Mouse (Mus musculus): ENCODE results near the gene Clk1. TPM values are rescaled to one million over a fixed set of nuclear protein-coding genes. Genes with fewer than 3 reads are reported as not detected.

Gene Clk1
- polyA plus RNA-seq, 1 experiment from 2014 or later, result 157 TPM

GRCm38 (mm10) chr1:58415442-58415841, 8.4 kb downstream of the Clk1 start:
- no peak overlapping the region for H3K27ac ChIP-seq (ENCODE audit: low read depth, low read length)
- H3K36me3 ChIP-seq (ENCODE audit: control insufficient read depth, insufficient read depth, low read length), result peaks cover 63% of the 10 kb centered on the region
- H3K4me3 ChIP-seq (ENCODE audit: low read depth, low read length), result no peak overlapping the region

GRCm38 (mm10) chr1:58410776-58411175, 13.1 kb downstream of the Clk1 start:
- Histone ChIP-seq H3K4me1 (ENCODE audit: control insufficient read depth, insufficient read depth, low read length) (no peaks in the 10 kb centered on the region), H3K4me2 (no peak overlapping the region), H3K9me3 (ENCODE audit: control insufficient read depth, low read length) (no peaks in the 10 kb centered on the region), H3K9ac (ENCODE audit: low read length) (no peak overlapping the region), H3K36me3 (ENCODE audit: control insufficient read depth, insufficient read depth, low read length) (peaks cover 36% of the 10 kb centered on the region), H3K27me3 (ENCODE audit: control insufficient read depth, insufficient read depth, low read length) (no peaks in the 10 kb centered on the region), H3K27ac (ENCODE audit: low read depth, low read length) (no peak overlapping the region), H3K4me3 (ENCODE audit: low read depth, low read length) (no peak overlapping the region)
- ATAC-seq (ENCODE audit: low FRiP score), result no peak
- 94% methylated on average over 7 of the region's 7 CpGs for WGBS
- DNase-seq (ENCODE audit: low spot score, missing footprints), result peak; percentile 84

More at GRCm38 (mm10) chr1:58415442-58415841, 8.4 kb downstream of the Clk1 start:
- WGBS, result 37% methylated on average over 1 of the region's 1 CpGs
- H3K4me2 ChIP-seq, result no peak overlapping the region
- no peak overlapping the region for H3K9ac ChIP-seq (ENCODE audit: low read length)
- H3K4me1 ChIP-seq (ENCODE audit: control insufficient read depth, insufficient read depth, low read length), result no peaks in the 10 kb centered on the region
- no peaks in the 10 kb centered on the region for H3K9me3 ChIP-seq (ENCODE audit: control insufficient read depth, low read length)
- ATAC-seq (ENCODE audit: low FRiP score), result no peak
- peak; percentile 88 for DNase-seq (ENCODE audit: low spot score, missing footprints)
- no peaks in the 10 kb centered on the region for H3K27me3 ChIP-seq (ENCODE audit: control insufficient read depth, insufficient read depth, low read length)

GRCm38 (mm10) chr1:58410198-58410588, 13.7 kb downstream of the Clk1 start:
- Histone ChIP-seq H3K27ac (ENCODE audit: low read depth, low read length) (no peak overlapping the region), H3K4me1 (ENCODE audit: control insufficient read depth, insufficient read depth, low read length) (no peaks in the 10 kb centered on the region), H3K9ac (ENCODE audit: low read length) (no peak overlapping the region), H3K27me3 (ENCODE audit: control insufficient read depth, insufficient read depth, low read length) (no peaks in the 10 kb centered on the region), H3K36me3 (ENCODE audit: control insufficient read depth, insufficient read depth, low read length) (peaks cover 35% of the 10 kb centered on the region), H3K9me3 (ENCODE audit: control insufficient read depth, low read length) (no peaks in the 10 kb centered on the region), H3K4me3 (ENCODE audit: low read depth, low read length) (no peak overlapping the region), H3K4me2 (no peak overlapping the region)
- 86% methylated on average over 3 of the region's 3 CpGs for WGBS
- no peak for ATAC-seq (ENCODE audit: low FRiP score)
- DNase-seq (ENCODE audit: low spot score, missing footprints), result peak; percentile 79

- Histone ChIP-seq H3K4me2 (no peak overlapping the region), H3K4me3 (ENCODE audit: low read depth, low read length) (no peak overlapping the region), H3K4me1 (ENCODE audit: control insufficient read depth, insufficient read depth, low read length) (no peaks in the 10 kb centered on the region), H3K9me3 (ENCODE audit: control insufficient read depth, low read length) (no peaks in the 10 kb centered on the region), H3K27me3 (ENCODE audit: control insufficient read depth, insufficient read depth, low read length) (no peaks in the 10 kb centered on the region), H3K9ac (ENCODE audit: low read length) (no peak overlapping the region), H3K36me3 (ENCODE audit: control insufficient read depth, insufficient read depth, low read length) (peaks cover 33% of the 10 kb centered on the region), H3K27ac (ENCODE audit: low read depth, low read length) (no peak overlapping the region)
- no peak for ATAC-seq (ENCODE audit: low FRiP score)
- WGBS, result 77% methylated on average over 5 of the region's 5 CpGs
- DNase-seq (ENCODE audit: low spot score, missing footprints), result peak; percentile 81
Measured at GRCm38 (mm10) chr1:58409553-58410197, 14.2 kb downstream of the Clk1 start.

GRCm38 (mm10) chr1:58408141-58408540, 15.7 kb downstream of the Clk1 start:
- H3K9ac ChIP-seq (ENCODE audit: low read length), result no peak overlapping the region
- H3K4me3 ChIP-seq (ENCODE audit: low read depth, low read length), result no peak overlapping the region
- no peaks in the 10 kb centered on the region for H3K4me1 ChIP-seq (ENCODE audit: control insufficient read depth, insufficient read depth, low read length)
- peaks cover 31% of the 10 kb centered on the region for H3K36me3 ChIP-seq (ENCODE audit: control insufficient read depth, insufficient read depth, low read length)
- H3K9me3 ChIP-seq (ENCODE audit: control insufficient read depth, low read length), result no peaks in the 10 kb centered on the region
- H3K27me3 ChIP-seq (ENCODE audit: control insufficient read depth, insufficient read depth, low read length), result no peaks in the 10 kb centered on the region
- H3K27ac ChIP-seq (ENCODE audit: low read depth, low read length), result no peak overlapping the region
- no peak overlapping the region for H3K4me2 ChIP-seq
- no peak for ATAC-seq (ENCODE audit: low FRiP score)
- peak; percentile 83 for DNase-seq (ENCODE audit: low spot score, missing footprints)
- 84% methylated on average over 6 of the region's 6 CpGs for WGBS

DNA sequence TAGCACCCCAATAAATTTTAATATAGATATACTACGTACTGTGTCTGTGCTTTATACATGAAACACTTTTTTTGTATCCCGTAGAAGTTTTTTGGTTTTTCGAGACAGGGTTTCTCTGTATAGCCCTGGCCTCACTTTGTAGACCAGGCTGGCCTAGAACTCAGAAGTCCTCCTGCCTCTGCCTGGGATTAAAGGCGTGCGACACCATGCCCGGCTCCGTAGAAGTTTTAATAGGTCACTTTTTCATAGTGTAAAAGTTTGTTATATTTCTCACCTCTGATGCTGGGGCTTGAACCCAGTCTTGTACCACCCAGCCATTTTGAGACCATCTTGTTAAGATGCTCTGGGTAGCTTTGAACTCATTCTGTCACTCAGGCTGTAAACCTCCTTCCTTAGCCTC, 16.5 kb downstream of the Clk1 start:
- DNase-seq (ENCODE audit: low spot score, missing footprints) (no peak), ATAC-seq (ENCODE audit: low FRiP score) (no peak)
- H3K4me1 ChIP-seq (ENCODE audit: control insufficient read depth, insufficient read depth, low read length), result no peaks in the 10 kb centered on the region
- 96% methylated on average over 7 of the region's 7 CpGs for WGBS
- no peak overlapping the region for H3K9ac ChIP-seq (ENCODE audit: low read length)
- no peak overlapping the region for H3K4me3 ChIP-seq (ENCODE audit: low read depth, low read length)
- no peak overlapping the region for H3K27ac ChIP-seq (ENCODE audit: low read depth, low read length)
- H3K36me3 ChIP-seq (ENCODE audit: control insufficient read depth, insufficient read depth, low read length), result peaks cover 32% of the 10 kb centered on the region
- H3K4me2 ChIP-seq, result no peak overlapping the region
- no peaks in the 10 kb centered on the region for H3K27me3 ChIP-seq (ENCODE audit: control insufficient read depth, insufficient read depth, low read length)
- H3K9me3 ChIP-seq (ENCODE audit: control insufficient read depth, low read length), result no peaks in the 10 kb centered on the region

- no peak overlapping the region for H3K27ac ChIP-seq (ENCODE audit: low read depth, low read length)
- H3K4me1 ChIP-seq (ENCODE audit: control insufficient read depth, insufficient read depth, low read length), result no peaks in the 10 kb centered on the region
- H3K9ac ChIP-seq (ENCODE audit: low read length), result no peak overlapping the region
- no peaks in the 10 kb centered on the region for H3K9me3 ChIP-seq (ENCODE audit: control insufficient read depth, low read length)
- H3K36me3 ChIP-seq (ENCODE audit: control insufficient read depth, insufficient read depth, low read length), result peaks cover 41% of the 10 kb centered on the region
- ATAC-seq (ENCODE audit: low FRiP score), result no peak
- H3K4me2 ChIP-seq, result no peak overlapping the region
- no peak overlapping the region for H3K4me3 ChIP-seq (ENCODE audit: low read depth, low read length)
- WGBS, result 96% methylated on average over 5 of the region's 5 CpGs
- H3K27me3 ChIP-seq (ENCODE audit: control insufficient read depth, insufficient read depth, low read length), result no peaks in the 10 kb centered on the region
- peak; percentile 81 for DNase-seq (ENCODE audit: low spot score, missing footprints)
Measured at GRCm38 (mm10) chr1:58403745-58404144, 20.1 kb downstream of the Clk1 start.

GRCm38 (mm10) chr1:58401396-58401795, 22.5 kb downstream of the Clk1 start:
- H3K4me3 ChIP-seq (ENCODE audit: low read depth, low read length), result no peak overlapping the region
- DNase-seq (ENCODE audit: low spot score, missing footprints), result peak; percentile 81
- ATAC-seq (ENCODE audit: low FRiP score), result no peak
- H3K4me2 ChIP-seq, result no peak overlapping the region
- H3K36me3 ChIP-seq (ENCODE audit: control insufficient read depth, insufficient read depth, low read length), result peaks cover 43% of the 10 kb centered on the region
- H3K4me1 ChIP-seq (ENCODE audit: control insufficient read depth, insufficient read depth, low read length), result no peaks in the 10 kb centered on the region
- no peak overlapping the region for H3K27ac ChIP-seq (ENCODE audit: low read depth, low read length)
- 93% methylated on average over 6 of the region's 6 CpGs for WGBS
- H3K9me3 ChIP-seq (ENCODE audit: control insufficient read depth, low read length), result no peaks in the 10 kb centered on the region
- no peaks in the 10 kb centered on the region for H3K27me3 ChIP-seq (ENCODE audit: control insufficient read depth, insufficient read depth, low read length)
- no peak overlapping the region for H3K9ac ChIP-seq (ENCODE audit: low read length)

GRCm38 (mm10) chr1:58397731-58398130, 26.1 kb downstream of the Clk1 start:
- 92% methylated on average over 6 of the region's 6 CpGs for WGBS
- H3K36me3 ChIP-seq (ENCODE audit: control insufficient read depth, insufficient read depth, low read length), result peaks cover 34% of the 10 kb centered on the region

More at GRCm38 (mm10) chr1:58397731-58398130, 26.1 kb downstream of the Clk1 start:
- H3K27me3 ChIP-seq (ENCODE audit: control insufficient read depth, insufficient read depth, low read length), result no peaks in the 10 kb centered on the region
- no peaks in the 10 kb centered on the region for H3K9me3 ChIP-seq (ENCODE audit: control insufficient read depth, low read length)
- no peak overlapping the region for H3K27ac ChIP-seq (ENCODE audit: low read depth, low read length)
- H3K4me3 ChIP-seq (ENCODE audit: low read depth, low read length), result no peak overlapping the region
- no peak overlapping the region for H3K4me2 ChIP-seq
- DNase-seq (ENCODE audit: low spot score, missing footprints) (peak; percentile 65), ATAC-seq (ENCODE audit: low FRiP score) (no peak)
- peaks cover 5% of the 10 kb centered on the region; the same call in 1 of the 2 replicates for H3K4me1 ChIP-seq (ENCODE audit: control insufficient read depth, insufficient read depth, low read length)
- H3K9ac ChIP-seq (ENCODE audit: low read length), result no peak overlapping the region

All from midbrain, embryonic 11.5 days (tissue).